Mouse (Mus musculus): ENCODE results near the gene Adam11. TPM values are rescaled to one million over a fixed set of nuclear protein-coding genes. Genes with fewer than 3 reads are reported as not detected.

Adam11 gene
- total RNA-seq, 2 experiments from 2014 or later, result 128 to 140 TPM

DNA sequence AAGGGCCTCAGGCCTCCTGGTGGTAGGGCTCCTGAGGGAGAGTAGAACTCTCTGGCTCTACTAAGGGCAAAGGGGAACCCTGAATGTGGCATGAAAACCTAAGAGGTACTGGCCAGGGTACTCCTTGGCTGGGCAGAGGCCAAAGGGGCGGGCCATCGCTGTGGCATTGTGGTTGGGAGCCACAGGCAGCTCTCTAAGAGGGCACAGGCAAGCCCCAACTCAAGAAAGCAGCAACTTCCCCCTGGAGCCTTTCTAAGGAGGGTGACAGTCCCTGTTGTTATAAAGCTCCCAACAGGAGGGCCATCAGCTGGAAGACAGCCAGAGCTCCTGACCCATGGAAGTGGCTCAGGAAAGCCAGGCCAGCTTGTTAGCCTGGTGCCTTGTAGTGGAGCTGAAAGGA, 2.3 kb upstream of the Adam11 start:
- intact Hi-C loops (cut with DNase I), result no loop called here

GRCm38 (mm10) chr11:102760805-102761308, 382 bp upstream of the Adam11 start:
- H3K27ac ChIP-seq, result peak overlapping the region; percentile 82
- TF ChIP-seq CTCF (IDR thresholded peaks at IDR 0.05), result no peak
- intact Hi-C loops (cut with DNase I), result no loop called here
- no peak for DNase-seq (ENCODE audit: extremely low spot score in 1 of 2, low spot score in 2 of 2)
- H3K4me3 ChIP-seq, result peak overlapping the region; percentile 95

More for the DNA sequence above, 2.3 kb upstream of the Adam11 start:
- H3K4me3 ChIP-seq, result no peak overlapping the region
- TF ChIP-seq CTCF (IDR thresholded peaks at IDR 0.05), result no peak
- H3K27ac ChIP-seq, result no peak overlapping the region
- no peak for DNase-seq (ENCODE audit: extremely low spot score in 1 of 2, low spot score in 2 of 2)

DNA sequence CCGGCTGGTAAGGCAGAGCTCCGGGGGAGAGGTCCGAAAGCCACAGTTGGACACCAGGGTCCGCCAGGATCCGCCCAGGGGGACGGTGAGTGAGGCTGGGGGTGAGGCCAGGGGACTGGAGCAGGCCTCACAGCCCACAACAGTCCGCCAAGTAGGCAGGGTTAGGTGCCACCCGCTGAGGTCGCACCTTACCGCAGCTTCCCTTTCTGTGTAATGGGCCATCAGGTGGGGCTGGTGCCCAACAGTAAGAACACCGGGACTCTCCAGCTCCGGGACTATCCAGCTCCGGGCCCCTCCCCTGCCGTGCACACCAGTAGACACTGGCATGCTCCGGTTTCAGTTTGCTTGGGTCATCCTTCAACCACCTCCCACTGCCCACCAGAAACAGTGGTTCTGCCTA, 1.0 kb downstream of the Adam11 start:
- intact Hi-C loops (cut with DNase I), result no loop called here
- TF ChIP-seq CTCF (IDR thresholded peaks at IDR 0.05), result no peak
- no peak for DNase-seq (ENCODE audit: extremely low spot score in 1 of 2, low spot score in 2 of 2)
- Histone ChIP-seq H3K4me3 (peak overlapping the region; percentile 95), H3K27ac (peak overlapping the region; percentile 98)

DNA sequence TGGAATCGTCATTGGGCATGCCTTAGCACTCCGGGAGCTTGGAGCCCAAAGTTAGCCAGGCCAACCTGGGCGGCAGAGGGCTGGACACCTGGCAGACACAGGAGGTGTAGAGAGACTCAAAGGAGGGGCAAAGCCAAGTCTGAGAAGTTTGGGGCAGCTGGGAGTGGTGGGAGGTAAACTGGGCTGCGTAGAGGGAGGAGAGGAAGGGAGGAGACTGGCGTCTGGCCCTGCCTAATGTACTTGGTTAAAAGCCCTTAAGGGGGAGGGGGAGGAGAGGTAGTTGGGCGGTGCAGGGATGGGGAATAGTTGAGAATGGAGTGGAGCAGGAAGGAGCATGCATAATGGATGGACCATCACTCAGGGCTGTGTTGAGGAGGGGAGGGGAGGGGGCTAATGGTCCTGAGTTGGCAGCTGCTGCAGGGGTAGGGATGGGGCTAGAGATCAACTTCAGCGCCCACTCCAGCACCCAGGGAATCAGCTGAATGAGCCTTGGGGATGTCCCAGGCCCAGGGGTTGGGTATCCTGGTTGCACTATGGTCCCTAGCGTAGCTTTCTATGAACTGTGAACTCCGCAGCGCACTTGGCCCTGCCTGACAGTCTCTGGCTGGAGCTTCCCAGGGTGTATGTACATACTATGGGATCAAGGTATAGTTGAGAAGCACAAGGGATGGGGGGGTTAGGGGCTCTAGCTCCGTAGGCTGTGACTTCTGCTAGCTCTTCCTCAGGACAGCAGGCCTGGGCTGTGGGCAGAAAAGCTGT, 1.9 kb downstream of the Adam11 start:
- intact Hi-C loops (cut with DNase I), result no loop called here
- H3K4me3 ChIP-seq, result peak overlapping the region; percentile 95
- no peak for TF ChIP-seq CTCF (IDR thresholded peaks at IDR 0.05)
- DNase-seq (ENCODE audit: extremely low spot score in 1 of 2, low spot score in 2 of 2), result no peak
- no peak overlapping the region for H3K27ac ChIP-seq

GRCm38 (mm10) chr11:102765416-102765815, 4.2 kb downstream of the Adam11 start:
- H3K4me3 ChIP-seq, result no peak overlapping the region
- no peak for TF ChIP-seq CTCF (IDR thresholded peaks at IDR 0.05)
- H3K27ac ChIP-seq, result no peak overlapping the region
- intact Hi-C loops (cut with DNase I), result no loop called here
- no peak for DNase-seq (ENCODE audit: extremely low spot score in 1 of 2, low spot score in 2 of 2)

GRCm38 (mm10) chr11:102767055-102767670, 5.9 kb downstream of the Adam11 start:
- no peak overlapping the region for H3K27ac ChIP-seq
- TF ChIP-seq CTCF (IDR thresholded peaks at IDR 0.05), result no peak
- H3K4me3 ChIP-seq, result no peak overlapping the region
- peak in 1 of 2 experiments; percentile 9 for DNase-seq (ENCODE audit: extremely low spot score in 1 of 2, low spot score in 2 of 2)
- intact Hi-C loops (cut with DNase I), result no loop called here

GRCm38 (mm10) chr11:102769141-102769540, 7.9 kb downstream of the Adam11 start:
- DNase-seq (ENCODE audit: extremely low spot score in 1 of 2, low spot score in 2 of 2), result no peak
- intact Hi-C loops (cut with DNase I), result no loop called here
- Histone ChIP-seq H3K27ac (no peak overlapping the region), H3K4me3 (no peak overlapping the region)
- no peak for TF ChIP-seq CTCF (IDR thresholded peaks at IDR 0.05)

- intact Hi-C loops (cut with DNase I), result no loop called here
- no peak overlapping the region for H3K4me3 ChIP-seq
- no peak for DNase-seq (ENCODE audit: extremely low spot score in 1 of 2, low spot score in 2 of 2)
- no peak for TF ChIP-seq CTCF (IDR thresholded peaks at IDR 0.05)
- no peak overlapping the region for H3K27ac ChIP-seq
Measured at GRCm38 (mm10) chr11:102769993-102770661, 8.9 kb downstream of the Adam11 start.

GRCm38 (mm10) chr11:102770662-102771435, 9.6 kb downstream of the Adam11 start:
- TF ChIP-seq CTCF (IDR thresholded peaks at IDR 0.05), result no peak
- no peak for DNase-seq (ENCODE audit: extremely low spot score in 1 of 2, low spot score in 2 of 2)
- H3K27ac ChIP-seq, result peak overlapping the region; percentile 36; the same call in 1 of the 2 replicates
- intact Hi-C loops (cut with DNase I), result no loop called here
- H3K4me3 ChIP-seq, result no peak overlapping the region

DNA sequence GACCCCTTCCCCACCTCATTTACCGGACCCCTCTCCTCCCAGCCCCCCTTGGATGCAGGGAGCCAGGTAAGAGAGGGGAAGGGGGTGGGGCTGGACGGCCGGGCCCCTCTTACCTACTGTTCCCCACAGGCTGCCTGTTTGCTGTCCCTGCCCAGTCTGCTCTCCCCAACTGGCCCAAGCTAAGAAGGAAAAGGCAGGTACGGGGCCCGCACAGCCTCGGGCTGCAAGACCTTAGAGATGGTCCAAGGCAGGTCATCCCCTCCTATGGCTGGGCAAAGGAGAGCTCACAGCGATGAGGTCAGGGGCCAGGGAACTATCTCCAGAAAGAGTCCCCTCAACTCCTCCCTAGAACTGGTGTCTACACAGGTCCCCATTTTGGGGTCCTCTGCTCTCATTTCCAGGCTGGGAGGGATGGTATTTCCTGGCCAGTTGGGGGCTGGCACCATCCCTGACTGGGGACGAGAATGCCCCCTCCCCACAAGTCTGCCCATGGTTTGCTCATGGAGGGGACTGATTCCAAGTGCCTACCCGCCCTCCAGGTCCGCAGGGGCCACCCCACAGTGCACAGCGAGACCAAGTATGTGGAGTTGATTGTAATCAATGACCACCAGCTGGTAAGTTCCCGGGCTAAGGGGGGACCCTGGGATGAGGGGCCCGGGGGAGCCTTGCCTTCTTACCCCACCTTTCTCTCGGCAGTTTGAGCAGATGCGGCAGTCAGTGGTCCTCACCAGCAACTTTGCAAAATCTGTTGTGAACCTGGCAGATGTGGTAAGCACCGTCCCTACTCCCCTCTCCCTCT, 10.9 kb downstream of the Adam11 start:
- intact Hi-C loops (cut with DNase I), result no loop called here
- Histone ChIP-seq H3K4me3 (no peak overlapping the region), H3K27ac (no peak overlapping the region)
- DNase-seq (ENCODE audit: extremely low spot score in 1 of 2, low spot score in 2 of 2), result peak in 1 of 2 experiments; percentile 7
- no peak for TF ChIP-seq CTCF (IDR thresholded peaks at IDR 0.05)
